Mouse (Mus musculus): Measurements from ENCODE around the gene Pde4dip. TPM values are rescaled to one million over a fixed set of nuclear protein-coding genes. Genes with fewer than 3 reads are reported as not detected.

Gene Pde4dip
- polyA plus RNA-seq, 1 experiment, result 58.1 TPM

DNA sequence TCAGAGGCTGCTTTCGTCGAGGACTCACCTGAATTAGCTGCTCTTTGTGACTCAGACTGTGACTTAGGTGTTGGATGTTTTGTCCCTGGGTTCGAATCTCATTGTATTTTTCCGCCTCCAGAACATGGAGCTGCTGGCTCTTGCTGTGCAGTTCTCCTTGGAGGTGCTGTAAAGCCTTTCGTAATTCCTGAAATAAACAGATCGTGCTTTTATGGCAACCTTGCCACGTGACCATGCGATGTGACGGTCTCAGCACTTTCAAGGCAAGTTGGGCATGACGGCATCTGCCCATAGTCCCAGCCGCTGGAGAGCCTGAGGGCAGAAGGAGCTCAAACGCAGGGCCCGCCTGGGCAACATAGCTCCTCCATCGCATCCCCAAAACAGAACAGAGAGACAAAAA, 133.1 kb downstream of the Pde4dip start:
- 60% methylated on average over 14 of the region's 14 CpGs for WGBS
- DNase-seq, result peak; percentile 84
- Histone ChIP-seq H3K4me1 (ENCODE audit: control insufficient read depth, insufficient read depth, low read length) (peaks cover 14% of the 10 kb centered on the region; the same call in 1 of the 2 replicates), H3K4me3 (ENCODE audit: insufficient read depth, low read depth, low read length) (no peak overlapping the region), H3K27ac (ENCODE audit: insufficient read depth, low read depth, low read length) (peak overlapping the region; percentile 51), H3K36me3 (ENCODE audit: control insufficient read depth, insufficient read depth, low read length) (peaks cover 24% of the 10 kb centered on the region), H3K27me3 (replicated peaks; ENCODE audit: control insufficient read depth, insufficient read depth, low read length) (no peaks in the 10 kb centered on the region)
- TF ChIP-seq POLR2A (IDR thresholded peaks at IDR 0.05; ENCODE audit: low read depth, low read length) (no peak), CTCF (conservative IDR thresholded peaks at IDR 0.05; ENCODE audit: insufficient read depth, insufficient read length, low read depth, low read length) (no peak)

DNA sequence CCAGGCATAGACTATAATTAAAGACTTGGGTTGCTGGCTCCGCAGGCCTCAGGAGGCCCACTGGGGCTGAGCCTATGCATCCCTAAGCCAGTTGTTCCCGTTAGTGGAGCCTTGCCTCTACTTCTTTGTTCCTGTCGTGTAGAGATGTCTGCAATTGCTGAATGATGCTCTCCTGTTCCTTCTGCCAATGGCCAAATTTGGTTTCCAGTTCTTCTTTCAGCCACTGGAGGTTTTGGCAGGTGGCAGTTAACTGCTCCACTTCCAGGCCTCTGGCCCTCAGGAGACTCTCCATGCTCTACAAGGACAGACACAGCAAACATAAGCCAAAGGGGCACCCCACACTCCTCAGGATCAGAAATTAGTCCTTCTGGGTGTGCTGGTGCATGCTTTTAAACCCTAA, 135.6 kb downstream of the Pde4dip start:
- TF ChIP-seq POLR2A (IDR thresholded peaks at IDR 0.05; ENCODE audit: low read depth, low read length), result no peak
- no peak for TF ChIP-seq CTCF (conservative IDR thresholded peaks at IDR 0.05; ENCODE audit: insufficient read depth, insufficient read length, low read depth, low read length)
- DNase-seq, result no peak
- no peaks in the 10 kb centered on the region for H3K27me3 ChIP-seq (replicated peaks; ENCODE audit: control insufficient read depth, insufficient read depth, low read length)
- H3K4me3 ChIP-seq (ENCODE audit: insufficient read depth, low read depth, low read length), result no peak overlapping the region
- H3K4me1 ChIP-seq (ENCODE audit: control insufficient read depth, insufficient read depth, low read length), result peaks cover 14% of the 10 kb centered on the region; the same call in 1 of the 2 replicates
- H3K36me3 ChIP-seq (ENCODE audit: control insufficient read depth, insufficient read depth, low read length), result peaks cover 24% of the 10 kb centered on the region
- no peak overlapping the region for H3K27ac ChIP-seq (ENCODE audit: insufficient read depth, low read depth, low read length)
- WGBS, result 77% methylated on average over 3 of the region's 3 CpGs

DNA sequence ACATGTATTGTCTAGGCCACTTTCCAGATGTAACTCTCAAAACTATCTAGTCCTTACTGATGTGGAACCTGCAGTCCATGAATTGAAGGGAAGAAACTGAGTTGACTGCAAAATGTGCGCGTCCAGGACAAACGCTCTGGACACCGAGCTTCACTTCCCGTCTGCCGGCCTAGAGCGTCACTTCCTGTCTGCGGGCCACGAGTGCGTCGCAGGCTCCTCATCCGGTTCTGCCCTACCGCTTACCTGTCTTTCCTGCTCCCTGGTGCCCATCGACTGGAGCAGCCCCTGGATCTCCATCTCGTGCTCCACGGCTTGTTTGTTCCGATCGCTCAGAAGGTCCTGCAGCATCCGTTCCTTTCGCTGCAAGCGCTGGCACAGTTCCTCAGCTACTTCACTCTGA, 136.9 kb downstream of the Pde4dip start:
- Histone ChIP-seq H3K4me1 (ENCODE audit: control insufficient read depth, insufficient read depth, low read length) (peaks cover 6% of the 10 kb centered on the region; the same call in 1 of the 2 replicates), H3K27me3 (replicated peaks; ENCODE audit: control insufficient read depth, insufficient read depth, low read length) (no peaks in the 10 kb centered on the region), H3K36me3 (ENCODE audit: control insufficient read depth, insufficient read depth, low read length) (peaks cover 26% of the 10 kb centered on the region), H3K4me3 (ENCODE audit: insufficient read depth, low read depth, low read length) (no peak overlapping the region), H3K27ac (ENCODE audit: insufficient read depth, low read depth, low read length) (no peak overlapping the region)
- 90% methylated on average over 21 of the region's 21 CpGs for WGBS
- TF ChIP-seq POLR2A (IDR thresholded peaks at IDR 0.05; ENCODE audit: low read depth, low read length) (no peak), CTCF (conservative IDR thresholded peaks at IDR 0.05; ENCODE audit: insufficient read depth, insufficient read length, low read depth, low read length) (no peak)
- no peak for DNase-seq

DNA sequence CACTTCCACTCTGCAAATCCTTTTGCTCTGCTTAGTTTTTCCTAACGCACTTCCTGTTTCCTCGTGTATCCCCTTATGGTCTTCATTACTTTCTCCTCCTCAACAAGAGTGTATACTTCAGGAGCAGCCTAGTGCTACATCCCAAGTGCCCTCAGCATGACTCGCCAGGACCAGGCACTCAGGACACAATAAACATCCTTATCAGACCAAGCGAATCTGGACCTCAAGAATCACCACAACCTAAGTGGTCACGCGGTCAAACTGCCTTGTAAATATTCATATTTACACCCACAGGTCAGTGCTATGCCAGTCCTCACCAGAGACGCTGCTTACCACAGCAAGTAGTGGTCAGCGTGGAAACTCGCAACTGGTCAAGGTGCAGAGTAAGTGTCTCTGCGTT, 139.7 kb downstream of the Pde4dip start:
- TF ChIP-seq CTCF (conservative IDR thresholded peaks at IDR 0.05; ENCODE audit: insufficient read depth, insufficient read length, low read depth, low read length) (no peak), POLR2A (IDR thresholded peaks at IDR 0.05; ENCODE audit: low read depth, low read length) (no peak)
- WGBS, result 87% methylated on average over 10 of the region's 10 CpGs
- peaks cover 15% of the 10 kb centered on the region for H3K36me3 ChIP-seq (ENCODE audit: control insufficient read depth, insufficient read depth, low read length)
- no peaks in the 10 kb centered on the region for H3K27me3 ChIP-seq (replicated peaks; ENCODE audit: control insufficient read depth, insufficient read depth, low read length)
- no peaks in the 10 kb centered on the region for H3K4me1 ChIP-seq (ENCODE audit: control insufficient read depth, insufficient read depth, low read length)
- DNase-seq, result no peak
- no peak overlapping the region for H3K27ac ChIP-seq (ENCODE audit: insufficient read depth, low read depth, low read length)
- H3K4me3 ChIP-seq (ENCODE audit: insufficient read depth, low read depth, low read length), result no peak overlapping the region

DNA sequence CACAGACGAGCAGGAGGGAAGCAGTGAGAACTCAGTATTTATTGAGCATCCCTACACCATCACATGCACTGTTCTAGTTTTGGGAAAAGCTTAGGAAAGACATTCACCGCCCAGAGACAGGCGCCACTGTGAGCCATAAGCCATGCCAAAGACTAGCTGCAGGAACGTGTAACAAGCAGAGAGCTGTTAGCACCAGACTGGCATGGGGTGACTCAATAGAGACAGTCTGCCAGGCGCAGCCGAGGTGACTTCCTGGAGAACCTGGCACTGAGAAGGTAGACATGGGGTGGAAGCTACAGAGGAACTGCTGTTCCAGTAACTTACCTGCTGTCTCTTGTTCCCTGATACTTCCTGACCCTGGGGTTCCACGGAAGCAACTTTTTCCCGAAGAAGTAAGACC, 145.7 kb downstream of the Pde4dip start:
- DNase-seq, result no peak
- Histone ChIP-seq H3K36me3 (ENCODE audit: control insufficient read depth, insufficient read depth, low read length) (peaks cover 2% of the 10 kb centered on the region), H3K4me3 (ENCODE audit: insufficient read depth, low read depth, low read length) (no peak overlapping the region), H3K4me1 (ENCODE audit: control insufficient read depth, insufficient read depth, low read length) (no peaks in the 10 kb centered on the region), H3K27me3 (replicated peaks; ENCODE audit: control insufficient read depth, insufficient read depth, low read length) (no peaks in the 10 kb centered on the region), H3K27ac (ENCODE audit: insufficient read depth, low read depth, low read length) (no peak overlapping the region)
- TF ChIP-seq POLR2A (IDR thresholded peaks at IDR 0.05; ENCODE audit: low read depth, low read length) (no peak), CTCF (conservative IDR thresholded peaks at IDR 0.05; ENCODE audit: insufficient read depth, insufficient read length, low read depth, low read length) (no peak)
- WGBS, result 96% methylated on average over 8 of the region's 8 CpGs

DNA sequence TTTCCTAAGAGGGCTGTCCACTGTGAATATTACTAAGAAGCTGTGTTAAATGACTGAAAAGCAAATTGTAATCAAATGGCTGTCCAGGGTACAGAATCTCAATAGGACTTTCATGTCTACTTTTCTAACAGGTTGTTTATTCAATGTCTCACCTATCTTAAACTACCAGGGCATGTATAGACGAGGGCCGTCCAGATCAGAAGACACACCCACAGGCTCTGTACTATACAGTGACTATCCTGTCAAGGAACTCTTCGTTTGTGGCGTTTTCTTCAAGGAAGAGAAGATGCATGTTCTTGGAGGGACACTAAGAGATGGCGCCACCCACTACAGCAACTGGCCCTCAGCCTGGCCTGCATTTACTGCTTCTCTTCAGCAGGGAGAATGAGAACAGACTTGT, 152.9 kb downstream of the Pde4dip start:
- Histone ChIP-seq H3K27ac (ENCODE audit: insufficient read depth, low read depth, low read length) (no peak overlapping the region), H3K36me3 (ENCODE audit: control insufficient read depth, insufficient read depth, low read length) (peaks cover 8% of the 10 kb centered on the region), H3K4me3 (ENCODE audit: insufficient read depth, low read depth, low read length) (no peak overlapping the region), H3K4me1 (ENCODE audit: control insufficient read depth, insufficient read depth, low read length) (no peaks in the 10 kb centered on the region), H3K27me3 (replicated peaks; ENCODE audit: control insufficient read depth, insufficient read depth, low read length) (no peaks in the 10 kb centered on the region)
- DNase-seq, result no peak
- WGBS, result 88% methylated on average over 5 of the region's 5 CpGs
- no peak for TF ChIP-seq POLR2A (IDR thresholded peaks at IDR 0.05; ENCODE audit: low read depth, low read length)

DNA sequence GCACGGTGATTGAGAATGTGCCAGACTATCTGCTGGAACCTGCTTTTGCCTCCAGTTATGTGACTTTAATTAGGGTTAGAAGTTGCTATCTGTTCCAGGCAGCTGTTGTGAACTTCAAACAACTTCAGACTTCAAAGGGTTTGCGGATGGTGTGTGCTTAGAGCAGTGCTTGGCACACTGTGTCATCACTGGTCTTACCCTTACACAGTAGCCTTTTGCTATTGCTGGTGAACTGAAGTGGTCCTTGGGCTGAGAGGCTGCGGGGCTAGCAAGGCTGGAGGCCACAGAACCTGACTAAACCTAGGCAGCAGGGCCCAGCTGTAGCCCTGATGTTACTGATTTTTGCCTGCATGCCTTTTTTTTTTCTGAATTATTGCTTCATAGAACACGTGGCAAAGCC, 154.2 kb downstream of the Pde4dip start:
- WGBS, result 69% methylated on average over 4 of the region's 4 CpGs
- H3K27ac ChIP-seq (ENCODE audit: insufficient read depth, low read depth, low read length), result no peak overlapping the region
- peaks cover 8% of the 10 kb centered on the region for H3K36me3 ChIP-seq (ENCODE audit: control insufficient read depth, insufficient read depth, low read length)
- H3K27me3 ChIP-seq (replicated peaks; ENCODE audit: control insufficient read depth, insufficient read depth, low read length), result no peaks in the 10 kb centered on the region
- DNase-seq, result no peak
- TF ChIP-seq POLR2A (IDR thresholded peaks at IDR 0.05; ENCODE audit: low read depth, low read length), result no peak
- TF ChIP-seq CTCF (conservative IDR thresholded peaks at IDR 0.05; ENCODE audit: insufficient read depth, insufficient read length, low read depth, low read length), result no peak
- H3K4me3 ChIP-seq (ENCODE audit: insufficient read depth, low read depth, low read length), result no peak overlapping the region
- no peaks in the 10 kb centered on the region for H3K4me1 ChIP-seq (ENCODE audit: control insufficient read depth, insufficient read depth, low read length)

DNA sequence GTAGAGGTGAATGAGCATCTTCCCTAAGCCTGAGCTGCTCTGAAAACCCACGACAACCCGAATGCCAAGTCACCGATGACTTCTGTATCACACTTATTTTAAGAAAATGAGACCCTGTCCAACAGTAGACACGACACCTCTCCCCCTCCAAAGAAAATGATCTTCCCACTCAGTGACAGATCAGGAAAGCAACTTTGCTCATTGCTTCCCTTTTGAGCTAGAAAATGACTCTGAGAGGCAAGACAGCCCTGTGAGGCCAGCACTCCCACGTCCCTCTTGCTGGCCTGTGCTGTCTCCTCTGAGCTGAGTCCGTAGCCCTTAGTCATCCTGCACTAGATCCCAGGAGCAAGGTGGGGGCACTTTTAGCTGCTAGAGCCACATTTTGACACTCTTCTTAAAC, 155.9 kb downstream of the Pde4dip start:
- H3K27me3 ChIP-seq (replicated peaks; ENCODE audit: control insufficient read depth, insufficient read depth, low read length), result no peaks in the 10 kb centered on the region
- TF ChIP-seq POLR2A (IDR thresholded peaks at IDR 0.05; ENCODE audit: low read depth, low read length) (no peak), CTCF (conservative IDR thresholded peaks at IDR 0.05; ENCODE audit: insufficient read depth, insufficient read length, low read depth, low read length) (no peak)
- no peaks in the 10 kb centered on the region for H3K4me1 ChIP-seq (ENCODE audit: control insufficient read depth, insufficient read depth, low read length)
- 81% methylated on average over 6 of the region's 6 CpGs for WGBS
- peaks cover 8% of the 10 kb centered on the region for H3K36me3 ChIP-seq (ENCODE audit: control insufficient read depth, insufficient read depth, low read length)
- H3K27ac ChIP-seq (ENCODE audit: insufficient read depth, low read depth, low read length), result no peak overlapping the region
- DNase-seq, result no peak
- H3K4me3 ChIP-seq (ENCODE audit: insufficient read depth, low read depth, low read length), result no peak overlapping the region
